Mouse (Mus musculus) liver, adult (tissue): Measurements from ENCODE around the gene Tmem167.

Experiments used
- GATA4 ChIP-seq: IDR thresholded peaks from 2 replicates; pipeline ENCODE4 v1.6.1; 2014; ENCODE audit warnings: mild to moderate bottlenecking, low read length; ENCODE audit not compliant: insufficient replicate concordance

Gene Tmem167

DNA sequence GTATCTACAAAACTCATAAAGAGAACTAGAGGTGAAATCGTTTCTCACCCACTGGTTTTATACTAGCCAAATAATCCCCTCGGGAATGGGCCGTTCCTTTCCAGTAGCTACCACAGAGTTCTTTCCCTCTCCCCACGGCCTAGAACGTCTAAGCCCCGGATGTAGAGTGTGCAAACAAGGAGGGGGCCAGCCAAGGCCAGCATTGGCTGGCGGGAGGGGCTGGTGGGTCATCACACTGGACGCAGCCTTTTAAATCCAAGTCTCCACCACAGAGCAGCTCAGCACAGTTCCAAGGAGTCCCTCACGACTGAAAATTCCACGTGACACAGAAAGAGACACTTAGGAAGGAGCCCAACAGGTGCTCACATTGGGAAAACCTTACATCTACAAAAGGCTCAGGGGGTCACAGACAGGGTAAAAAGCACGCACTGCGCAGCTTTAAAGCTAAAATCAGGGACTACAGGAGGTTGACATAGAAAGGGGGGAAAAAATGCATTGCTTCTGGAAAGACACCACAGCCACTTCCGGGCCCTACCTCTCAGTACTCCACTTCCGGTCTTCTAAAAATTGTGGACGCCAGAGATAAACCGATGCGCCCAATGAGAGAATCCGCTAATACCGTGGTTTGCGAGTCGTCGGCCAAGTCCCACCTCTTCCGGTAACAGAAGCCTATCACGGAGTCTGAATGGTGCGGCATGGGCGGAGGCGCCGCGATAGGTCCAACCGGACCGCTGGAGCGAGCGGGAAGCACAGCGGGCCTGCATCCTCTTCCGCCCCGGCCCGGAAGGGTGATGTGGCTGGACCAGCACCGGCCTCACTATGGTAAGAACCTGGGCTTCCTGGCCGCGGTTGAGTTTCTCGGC, at the start of gene Tmem167, which contains the start of gene Xrcc4:
Gene Tmem167 (plus strand): TSS at position 162 of the 863 bp plus-strand sequence.
Gene Xrcc4 (minus strand): TSS at position 647 of the 863 bp plus-strand sequence.
- peak; percentile 65; the same call in 1 of the 2 replicates for TF ChIP-seq GATA4

DNA sequence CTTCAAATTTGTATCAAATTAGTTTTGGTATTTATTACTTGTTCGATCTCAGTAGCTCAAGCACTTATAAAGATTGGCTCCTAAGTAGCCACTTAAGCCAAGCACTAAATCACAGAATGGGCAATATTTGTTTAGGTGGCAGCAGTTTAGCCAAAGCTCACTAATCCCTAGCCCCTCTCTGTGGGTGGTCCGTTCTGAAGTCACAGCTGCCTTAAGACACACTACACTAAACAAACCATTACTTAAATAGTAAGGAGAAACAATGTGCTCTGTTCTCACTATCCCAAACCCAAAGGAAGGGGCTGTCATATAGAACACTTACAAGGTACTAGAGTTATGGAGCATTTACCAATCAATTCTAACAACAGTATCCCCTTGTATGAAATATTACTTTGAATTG, 49.3 kb upstream of the Tmem167 start:
- no peak for TF ChIP-seq GATA4

DNA sequence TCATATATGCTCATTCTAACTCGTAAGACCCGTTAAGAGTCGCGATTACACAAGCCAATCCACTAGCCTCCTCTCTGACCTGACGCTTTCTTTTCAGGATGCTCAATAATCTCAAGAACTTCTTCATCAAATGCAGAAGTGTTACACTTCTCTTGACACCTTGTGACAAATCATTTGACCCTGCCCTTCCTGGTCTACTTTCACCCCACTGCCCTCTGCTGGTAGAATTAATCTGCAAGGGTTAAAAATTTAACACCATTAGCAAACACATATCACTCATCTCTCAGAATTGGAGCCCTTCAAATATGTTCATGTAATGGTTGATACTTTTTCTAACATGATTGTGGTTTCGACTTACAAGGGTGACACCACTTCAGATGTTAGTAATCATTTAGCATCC, 37.2 kb upstream of the Tmem167 start:
- no peak for TF ChIP-seq GATA4

DNA sequence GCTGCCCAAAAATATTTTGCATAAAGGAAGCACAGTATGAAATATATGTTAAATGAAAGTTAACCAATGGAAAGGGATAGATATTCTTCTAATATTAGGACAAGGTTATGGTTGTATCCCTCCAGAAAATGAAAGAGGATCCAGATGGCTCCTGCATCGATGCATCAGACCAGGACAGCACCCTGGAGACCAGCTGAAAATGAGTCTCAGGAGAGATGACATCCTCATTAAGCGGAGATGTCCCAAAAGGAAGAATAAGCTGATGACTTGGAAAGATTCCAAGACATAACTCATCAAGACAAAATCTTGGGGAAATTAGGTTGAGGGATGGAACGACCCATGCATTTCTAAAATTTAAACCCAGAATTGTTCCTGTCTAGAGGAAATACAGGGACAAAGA, 36.5 kb upstream of the Tmem167 start:
- TF ChIP-seq GATA4: no peak

DNA sequence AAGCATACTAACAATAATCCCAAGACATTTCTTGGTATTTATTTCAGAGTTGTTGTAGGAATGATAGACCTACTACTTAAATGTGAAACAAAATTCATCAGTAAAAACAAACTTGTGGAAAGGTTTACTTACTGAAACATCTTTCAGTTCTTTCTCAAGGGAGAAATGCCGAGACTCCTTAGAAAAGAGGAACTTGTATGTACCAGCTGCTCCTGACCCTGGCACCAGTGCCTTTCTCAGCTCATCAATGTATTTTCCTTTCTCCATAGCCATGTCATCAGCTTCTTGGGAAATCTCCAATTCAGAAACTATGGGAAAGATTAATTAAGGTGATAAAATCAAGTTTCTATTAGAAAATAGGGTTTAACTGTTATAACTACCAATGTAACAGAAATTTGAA, 27.0 kb upstream of the Tmem167 start:
- TF ChIP-seq GATA4: no peak

DNA sequence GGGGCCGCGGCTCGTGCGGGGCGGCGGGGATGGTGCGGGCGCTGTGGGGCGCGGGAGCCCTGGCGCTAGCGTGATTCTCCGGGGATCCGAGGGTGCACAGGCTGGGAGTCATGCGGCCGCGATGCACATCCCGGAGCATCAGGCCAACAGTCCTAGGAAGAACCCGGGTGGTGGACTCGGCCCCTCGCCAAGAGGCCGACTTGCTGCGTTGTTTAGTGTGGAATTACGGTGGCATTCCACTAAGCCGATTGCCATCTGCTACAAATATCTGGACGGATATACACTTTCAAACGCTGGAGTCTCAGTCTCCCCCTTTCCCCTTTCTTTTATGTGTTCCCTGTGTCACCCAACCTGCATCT, 881 bp downstream of the Tmem167 start:
- TF ChIP-seq GATA4: no peak

DNA sequence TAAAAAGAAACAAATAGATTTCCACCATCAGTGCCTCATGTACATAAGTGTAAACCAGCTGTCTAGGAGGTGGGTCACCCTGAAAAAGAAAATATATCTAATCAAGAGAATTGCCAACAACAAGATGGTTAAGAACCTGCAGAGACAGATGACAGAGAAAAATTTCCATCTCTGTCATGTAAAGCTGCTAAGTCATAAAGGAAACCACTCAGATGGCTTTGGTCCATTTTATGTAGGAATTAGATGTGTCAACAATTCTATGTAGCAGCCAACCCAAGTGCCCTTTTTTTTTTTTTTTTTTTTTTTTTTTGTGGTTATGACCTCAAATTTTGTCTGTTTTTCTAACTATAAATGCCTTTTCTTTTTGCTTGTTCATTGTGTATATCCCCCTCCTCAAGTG, 12.6 kb downstream of the Tmem167 start:
- no peak for TF ChIP-seq GATA4

DNA sequence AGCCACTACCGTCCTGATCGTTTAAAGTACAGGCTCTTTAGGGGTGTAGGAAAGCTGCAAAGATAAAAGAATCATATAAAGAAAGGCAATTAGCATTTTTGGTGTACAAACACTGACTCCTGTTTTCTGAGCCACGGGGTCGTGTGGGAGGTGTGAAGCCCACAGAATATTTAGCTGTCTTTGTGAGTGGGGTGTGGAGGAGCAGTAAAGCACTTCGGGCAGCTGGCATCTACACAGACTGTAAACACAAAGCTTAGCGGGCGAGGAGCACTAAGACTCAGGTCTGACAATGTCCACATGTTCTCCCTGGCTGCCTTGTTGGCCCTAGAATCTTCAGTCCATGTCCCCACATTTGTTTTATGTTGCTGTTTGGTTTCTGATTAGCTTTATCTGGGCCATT, 17.2 kb downstream of the Tmem167 start:
- no peak for TF ChIP-seq GATA4

DNA sequence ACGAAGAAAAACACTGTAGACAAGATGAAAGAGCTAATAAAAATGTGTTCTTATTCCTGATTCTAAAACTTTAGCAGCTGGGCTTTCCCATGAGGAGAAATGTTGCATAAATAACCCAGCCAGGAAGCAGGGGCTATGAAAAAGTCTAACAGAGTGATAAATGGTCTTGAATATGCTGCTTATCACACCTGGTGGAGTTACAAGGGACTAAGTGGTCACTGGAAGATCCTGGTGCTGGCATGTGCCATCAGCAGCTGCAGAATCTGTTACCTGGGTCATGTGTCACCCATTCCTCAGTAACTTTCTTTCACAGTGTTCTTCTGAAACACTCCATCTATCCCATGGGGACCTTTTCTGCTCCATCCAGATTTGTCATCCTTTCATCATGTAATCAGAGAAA, 22.8 kb downstream of the Tmem167 start:
- TF ChIP-seq GATA4: no peak

DNA sequence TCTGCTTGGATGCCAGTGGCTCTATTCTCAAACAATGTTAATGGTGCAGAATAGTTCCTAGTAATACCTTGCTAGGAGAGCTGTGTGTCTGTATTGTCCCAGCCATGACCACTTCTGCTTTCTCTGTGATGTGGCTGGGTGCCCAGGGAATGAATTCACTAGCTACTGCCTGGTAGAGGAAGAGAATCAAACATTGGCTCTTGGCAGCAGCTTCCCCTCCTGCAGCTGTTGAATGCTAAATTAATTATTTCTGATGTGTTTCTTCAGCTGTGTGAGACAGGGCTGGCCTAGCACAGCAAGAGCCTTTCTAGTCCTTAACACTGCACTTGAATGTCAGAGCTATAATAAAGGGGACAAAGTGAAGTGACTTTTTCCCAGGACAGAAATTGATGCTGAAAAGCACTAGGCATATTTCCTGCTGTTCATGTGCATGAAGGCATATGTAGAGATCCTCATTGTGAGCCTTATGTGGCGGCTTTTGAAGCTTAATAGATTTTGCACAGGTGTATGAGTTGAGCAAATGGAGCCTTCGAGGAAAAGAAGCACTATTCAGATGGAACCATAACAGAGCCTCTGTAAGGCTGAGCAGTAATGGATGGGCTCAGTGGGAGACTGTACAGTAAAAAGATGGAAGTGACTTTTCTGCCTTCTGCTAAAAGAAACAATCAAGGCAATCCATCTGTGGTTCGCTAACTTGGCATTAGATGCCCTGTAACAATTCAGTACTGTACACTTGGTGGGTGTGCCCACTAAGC, 47.4 kb downstream of the Tmem167 start:
- no peak for TF ChIP-seq GATA4

DNA sequence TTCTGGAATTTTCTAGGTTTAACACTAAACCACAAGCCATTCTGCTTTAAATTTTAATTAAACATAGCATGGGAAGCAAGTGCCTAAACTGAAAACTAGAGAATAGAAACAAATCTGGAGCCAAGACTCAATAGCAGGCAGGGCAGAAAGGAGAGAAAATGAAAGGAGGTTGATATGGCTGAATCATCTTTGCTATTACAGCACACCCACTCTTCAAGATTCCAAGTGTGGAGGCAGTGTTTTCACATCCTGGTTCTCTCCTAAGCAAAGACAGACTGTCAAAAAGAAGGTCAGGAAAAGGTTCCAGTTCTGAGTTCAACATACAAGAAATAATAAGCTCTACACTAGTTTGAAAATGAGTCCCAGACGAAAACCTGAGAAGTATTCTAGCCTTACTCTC, 52.8 kb downstream of the Tmem167 start:
- no peak for TF ChIP-seq GATA4

DNA sequence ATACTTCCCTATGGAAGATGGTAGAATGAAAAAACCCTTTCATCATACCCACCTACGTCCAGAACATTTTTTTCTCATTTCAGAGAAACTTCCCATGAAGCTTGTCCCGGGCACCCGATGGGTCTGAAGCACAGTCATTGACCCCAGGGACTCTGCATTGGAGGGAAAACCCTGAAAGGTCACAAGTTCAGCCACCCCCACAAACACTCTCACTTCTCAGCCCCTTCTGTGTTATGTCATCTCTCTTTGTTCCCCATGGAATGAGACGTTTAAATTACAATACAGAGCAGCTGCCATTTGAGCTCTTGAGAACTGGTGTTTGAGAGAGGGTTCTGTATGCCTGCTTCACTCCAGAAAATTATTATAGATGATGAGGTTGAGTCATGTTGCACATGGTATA, 54.3 kb downstream of the Tmem167 start:
- no peak for TF ChIP-seq GATA4

DNA sequence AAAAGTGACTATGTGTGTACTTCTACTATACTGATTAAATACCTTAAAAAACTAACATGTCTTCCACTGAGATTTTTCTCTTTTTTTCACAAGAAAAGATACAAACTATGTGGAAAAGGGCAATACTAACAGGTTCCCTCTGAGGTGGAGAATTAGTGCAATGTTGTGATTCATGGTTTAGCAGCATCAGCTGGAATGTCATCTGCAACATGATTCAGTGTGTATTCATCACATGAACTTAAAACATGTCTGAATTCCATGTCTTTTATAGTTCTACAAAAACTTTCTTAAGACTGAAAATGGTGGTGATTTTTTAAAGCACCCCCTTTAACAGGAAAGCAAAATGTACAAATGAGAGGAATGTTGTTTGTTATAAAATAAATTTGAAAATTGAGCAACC, 63.0 kb downstream of the Tmem167 start:
- TF ChIP-seq GATA4: no peak

DNA sequence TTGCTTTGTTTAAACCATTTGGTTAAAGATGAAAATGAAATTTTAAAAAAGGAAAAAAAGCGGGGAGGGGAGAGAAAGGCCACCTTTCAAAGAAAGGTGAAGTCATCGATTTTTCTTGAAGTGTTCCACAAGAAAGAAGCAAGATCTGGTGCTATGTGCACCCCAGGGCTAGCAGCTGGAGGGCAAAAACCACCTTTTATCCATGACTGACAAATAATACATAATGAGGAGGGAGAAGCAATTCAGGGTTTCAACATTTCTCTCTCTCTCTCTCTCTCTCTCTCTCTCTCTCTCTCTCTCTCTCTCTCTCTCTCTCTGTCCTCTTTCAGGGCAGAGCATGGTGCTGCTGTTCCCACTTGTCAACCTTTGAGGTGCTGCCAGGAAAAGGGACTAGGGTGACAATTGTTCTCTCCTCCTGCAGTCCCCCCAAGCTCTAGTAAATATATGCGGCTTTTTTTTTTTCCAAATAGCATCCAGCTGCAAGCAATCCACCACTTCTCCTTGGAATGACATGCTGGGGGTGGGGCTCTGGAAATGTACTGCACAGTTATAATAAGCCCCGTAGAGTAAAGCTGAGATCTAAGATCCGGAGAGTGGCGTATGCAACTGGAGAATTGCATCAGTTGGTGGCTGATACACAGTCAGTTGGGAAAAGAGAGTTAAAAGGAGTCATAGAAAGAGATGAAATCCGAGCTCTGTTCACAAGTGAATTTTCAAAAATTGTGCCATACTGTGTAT, 63.8 kb downstream of the Tmem167 start:
- TF ChIP-seq GATA4: no peak

DNA sequence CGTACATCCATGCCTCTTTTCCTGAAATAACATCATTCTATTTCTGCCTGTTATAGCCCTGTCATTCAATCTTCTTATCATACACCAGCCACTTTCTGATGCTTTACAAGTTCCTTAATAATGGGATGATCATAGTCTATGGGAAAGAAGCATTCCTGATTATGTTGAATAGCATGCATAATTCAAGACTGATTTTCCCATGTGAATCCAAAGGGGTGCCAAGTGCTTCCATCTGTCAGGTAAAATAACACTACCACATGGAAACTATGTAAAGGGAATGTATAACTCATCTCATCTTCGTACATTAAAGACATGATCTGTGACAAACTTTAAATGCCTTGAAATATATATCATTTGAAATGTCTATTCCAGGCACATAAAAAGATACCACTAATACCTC, 75.2 kb downstream of the Tmem167 start:
- no peak for TF ChIP-seq GATA4

DNA sequence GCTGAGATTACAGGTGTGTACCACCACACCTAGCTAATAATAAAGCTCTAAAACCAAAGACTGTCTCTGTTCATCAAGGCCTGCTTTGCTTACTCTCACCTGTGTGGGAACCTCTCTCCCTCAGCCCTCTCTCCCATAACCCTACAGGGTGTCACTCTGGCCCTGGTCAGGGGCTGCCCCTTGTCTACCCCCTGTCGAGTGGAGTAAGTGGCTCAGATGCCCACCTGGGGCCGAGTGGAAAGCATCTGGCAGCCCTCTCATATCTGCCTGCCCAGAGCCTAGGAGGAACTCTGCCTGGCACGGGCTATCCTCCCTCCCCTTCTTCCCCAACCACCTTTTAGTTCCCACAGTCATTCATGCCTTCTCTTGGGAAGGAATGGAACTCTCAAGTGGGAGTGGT, 78.1 kb downstream of the Tmem167 start:
- no peak for TF ChIP-seq GATA4
